Mouse (Mus musculus): ENCODE measurements around the gene Wdr48. TPM values are rescaled to one million over a fixed set of nuclear protein-coding genes. Genes with fewer than 3 reads are reported as not detected.

The Wdr48 gene
- total RNA-seq (2023), result 41.4 and 48.1 TPM in 2 replicates

GRCm38 (mm10) chr9:119894339-119895009 lies at the start of gene Wdr48:
Wdr48 (plus strand) TSS chr9:119894878.

GRCm38 (mm10) chr9:119937005-119937773 lies 42.5 kb downstream of the Wdr48 start, which contains the start of the genes Gorasp1 and Ttc21a:
Gorasp1 (minus strand) TSS chr9:119937565.
Ttc21a (plus strand) TSS chr9:119937606.

Other genes starting within 250 kb of the Wdr48 start
- not detected in 2 replicates for gene Scn10a, start 175.6 kb upstream of the Wdr48 start, total RNA-seq (2023)
- gene Scn11a, start 69.4 kb upstream of the Wdr48 start, total RNA-seq (2023), result not detected in 2 replicates
- 3.3 and 7.5 TPM in 2 replicates for gene Gorasp1, start 42.7 kb downstream of the Wdr48 start, total RNA-seq (2023)
- gene Ttc21a, start 42.7 kb downstream of the Wdr48 start, total RNA-seq (2023), result 3.0 and 3.8 TPM in 2 replicates
- gene Csrnp1, start 89.8 kb downstream of the Wdr48 start, total RNA-seq (2023), result 159 and 196 TPM in 2 replicates
- gene Xirp1, start 128.7 kb downstream of the Wdr48 start, total RNA-seq (2023), result not detected in 2 replicates
- gene Cx3cr1, start 175.0 kb downstream of the Wdr48 start, total RNA-seq (2023), result 10.2 and 15.2 TPM in 2 replicates
- gene Ccr8, start 197.2 kb downstream of the Wdr48 start, total RNA-seq (2023), result not detected in 2 replicates
- 37.3 and 39.7 TPM in 2 replicates for gene Slc25a38, start 215.5 kb downstream of the Wdr48 start, total RNA-seq (2023)
- 550 and 556 TPM in 2 replicates for gene Rpsa, start 232.8 kb downstream of the Wdr48 start, total RNA-seq (2023)